Mouse (Mus musculus) splenic B cell, adult 2 months (primary cell): ENCODE results near the gene Xkr7.

Source experiments
- DNase-seq: peaks from one replicate; pipeline ENCODE4 v3.0.0-alpha.2; 2011; ENCODE audit warnings: low read depth, low spot score
- H3K27me3 ChIP-seq: 2 replicates; pipeline ENCODE4 v1.6.1; 2012; ENCODE audit warnings: mild to moderate bottlenecking, low read length, moderate library complexity, mixed read lengths; ENCODE audit not compliant: control insufficient read depth, poor library complexity, insufficient read depth, severe bottlenecking
- H3K36me3 ChIP-seq: 2 replicates; pipeline ENCODE4 v1.6.1; 2012; ENCODE audit warnings: mild to moderate bottlenecking, low read length, moderate library complexity, mixed read lengths; ENCODE audit not compliant: control insufficient read depth, poor library complexity, insufficient read depth, severe bottlenecking

Xkr7 gene

GRCm38 (mm10) chr2:153074651-153075050 is 43.0 kb downstream of the Xkr7 start:
- DNase-seq: no peak
- Histone ChIP-seq H3K27me3 (no peaks in the 10 kb centered on the region), H3K36me3 (no peaks in the 10 kb centered on the region)

- no peak for DNase-seq
Observed at GRCm38 (mm10) chr2:153075961-153076360, 44.3 kb downstream of the Xkr7 start.

GRCm38 (mm10) chr2:153080841-153081523 is 49.3 kb downstream of the Xkr7 start:
- DNase-seq: peak; percentile 96
- no peaks in the 10 kb centered on the region for H3K27me3 ChIP-seq
- H3K36me3 ChIP-seq: no peaks in the 10 kb centered on the region

More at GRCm38 (mm10) chr2:153075961-153076360, 44.3 kb downstream of the Xkr7 start:
- Histone ChIP-seq H3K36me3 (no peaks in the 10 kb centered on the region), H3K27me3 (no peaks in the 10 kb centered on the region)

- no peaks in the 10 kb centered on the region for H3K36me3 ChIP-seq
- DNase-seq: no peak
- H3K27me3 ChIP-seq: no peaks in the 10 kb centered on the region
Observed at GRCm38 (mm10) chr2:153081866-153082265, 50.2 kb downstream of the Xkr7 start.

GRCm38 (mm10) chr2:153083275-153083674 is 51.6 kb downstream of the Xkr7 start:
- H3K27me3 ChIP-seq: no peaks in the 10 kb centered on the region
- DNase-seq: no peak
- no peaks in the 10 kb centered on the region for H3K36me3 ChIP-seq

- Histone ChIP-seq H3K27me3 (no peaks in the 10 kb centered on the region), H3K36me3 (no peaks in the 10 kb centered on the region)
- no peak for DNase-seq
Observed at GRCm38 (mm10) chr2:153083824-153084223, 52.2 kb downstream of the Xkr7 start.

GRCm38 (mm10) chr2:153084261-153084976 is 52.8 kb downstream of the Xkr7 start:
- H3K27me3 ChIP-seq: no peaks in the 10 kb centered on the region
- DNase-seq: peak; percentile 77
- H3K36me3 ChIP-seq: no peaks in the 10 kb centered on the region

GRCm38 (mm10) chr2:153085556-153085955 is 53.9 kb downstream of the Xkr7 start:
- no peaks in the 10 kb centered on the region for H3K36me3 ChIP-seq
- H3K27me3 ChIP-seq: no peaks in the 10 kb centered on the region
- DNase-seq: no peak

GRCm38 (mm10) chr2:153086166-153086565 is 54.5 kb downstream of the Xkr7 start:
- Histone ChIP-seq H3K36me3 (no peaks in the 10 kb centered on the region), H3K27me3 (no peaks in the 10 kb centered on the region)
- DNase-seq: no peak

- H3K36me3 ChIP-seq: no peaks in the 10 kb centered on the region
- no peak for DNase-seq
- no peaks in the 10 kb centered on the region for H3K27me3 ChIP-seq
Observed at GRCm38 (mm10) chr2:153087091-153087490, 55.4 kb downstream of the Xkr7 start.

- H3K36me3 ChIP-seq: no peaks in the 10 kb centered on the region
- DNase-seq: no peak
- H3K27me3 ChIP-seq: no peaks in the 10 kb centered on the region
Observed at GRCm38 (mm10) chr2:153089316-153089715, 57.7 kb downstream of the Xkr7 start.

- no peaks in the 10 kb centered on the region for H3K27me3 ChIP-seq
- peak; percentile 94 for DNase-seq
- no peaks in the 10 kb centered on the region for H3K36me3 ChIP-seq
Observed at GRCm38 (mm10) chr2:153090551-153091165, 59.0 kb downstream of the Xkr7 start.
